Mouse (Mus musculus) thymus, adult 2 months (tissue): ENCODE data around the gene Peli2. TPM values are rescaled to one million over a fixed set of nuclear protein-coding genes. Genes with fewer than 3 reads are reported as not detected.

Experiments
- DNase-seq: peaks from one replicate; pipeline ENCODE4 v3.0.0; 2021
- H3K27ac ChIP-seq: fragments of 200-500 bp; 2 replicates; pipeline ENCODE4 v1.5.1; 2012; ENCODE audit warnings: low read length, control low read depth; ENCODE audit not compliant: control insufficient read depth, insufficient read depth
- H3K27me3 ChIP-seq: fragments of 200-500 bp; 2 replicates; pipeline ENCODE4 v1.6.1; 2012; ENCODE audit warnings: mild to moderate bottlenecking, low read length, moderate library complexity, mixed read lengths; ENCODE audit not compliant: control insufficient read depth, insufficient read depth
- H3K36me3 ChIP-seq: fragments of 200-500 bp; 2 replicates; pipeline ENCODE4 v1.6.1; 2012; ENCODE audit warnings: mild to moderate bottlenecking, low read length, moderate library complexity; ENCODE audit not compliant: control insufficient read depth, insufficient read depth
- H3K4me1 ChIP-seq: fragments of 200-500 bp; replicated peaks from 2 replicates; pipeline ENCODE4 v1.6.1; 2012; ENCODE audit warnings: low read length; ENCODE audit not compliant: control insufficient read depth, insufficient read depth
- H3K4me3 ChIP-seq: fragments of 200-500 bp; 2 replicates; pipeline ENCODE4 v1.5.1; 2012; ENCODE audit warnings: mild to moderate bottlenecking, low read length, control low read depth, moderate library complexity; ENCODE audit not compliant: control insufficient read depth, insufficient read depth
- CTCF ChIP-seq: fragments of 200-500 bp; IDR thresholded peaks from 2 replicates; pipeline ENCODE4 v1.5.1; 2012; ENCODE audit warnings: mild to moderate bottlenecking, control low read depth, low read length, moderate library complexity, borderline replicate concordance; ENCODE audit not compliant: control insufficient read depth, poor library complexity, insufficient read depth; ENCODE audit errors: extremely low read depth
- POLR2A ChIP-seq: fragments of 200-500 bp; IDR thresholded peaks from 2 replicates; pipeline ENCODE4 v1.6.1; 2012; ENCODE audit warnings: mild to moderate bottlenecking, low read length, control low read depth, moderate library complexity; ENCODE audit not compliant: control insufficient read depth, poor library complexity, insufficient read depth; ENCODE audit errors: extremely low read depth
- WGBS: fragments of 180-500 bp; shearing (Covaris S2); methylation state at CpG from one replicate; pipeline ENCODE4 v1.1.7; 2018; 5-methylcytosine and 5-hydroxymethylcytosine counted together
- polyA plus RNA-seq: library from polyadenylated mRNA; depleted of rRNA; stranded (reverse); fragments of >200 nt; gene quantifications from 2 replicates; pipeline ENCODE4 v1.2.3, GENCODE M21; 2012

The Peli2 gene
- polyA plus RNA-seq, 1 experiment: 2.8 TPM

DNA sequence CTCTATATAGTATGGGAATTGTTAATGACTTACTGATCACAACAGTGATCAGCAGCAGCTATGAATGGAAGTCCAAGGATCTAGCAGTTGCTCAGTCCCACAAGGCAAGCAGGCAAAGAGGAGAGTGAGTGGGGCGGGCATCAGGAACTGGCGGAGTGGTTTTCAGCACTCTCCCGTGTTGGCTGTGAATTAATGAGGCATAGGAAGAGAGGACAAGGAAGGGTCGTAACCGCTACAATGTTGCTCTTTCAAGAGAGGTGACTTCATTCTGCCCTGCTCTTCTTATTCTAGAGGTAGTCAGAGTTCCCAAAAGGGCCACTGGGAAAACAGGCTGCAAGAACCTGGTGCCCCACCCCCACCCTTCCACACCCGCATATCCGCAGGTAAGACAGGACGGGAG, 90.9 kb downstream of the Peli2 start:
- Histone ChIP-seq H3K36me3 (no peaks in the 10 kb centered on the region), H3K4me3 (no peak overlapping the region), H3K4me1 (no peaks in the 10 kb centered on the region), H3K27me3 (no peaks in the 10 kb centered on the region), H3K27ac (no peak overlapping the region)
- DNase-seq: no peak
- no peak for TF ChIP-seq POLR2A
- TF ChIP-seq CTCF: no peak
- WGBS: 98% methylated on average over 8 of the region's 8 CpGs

DNA sequence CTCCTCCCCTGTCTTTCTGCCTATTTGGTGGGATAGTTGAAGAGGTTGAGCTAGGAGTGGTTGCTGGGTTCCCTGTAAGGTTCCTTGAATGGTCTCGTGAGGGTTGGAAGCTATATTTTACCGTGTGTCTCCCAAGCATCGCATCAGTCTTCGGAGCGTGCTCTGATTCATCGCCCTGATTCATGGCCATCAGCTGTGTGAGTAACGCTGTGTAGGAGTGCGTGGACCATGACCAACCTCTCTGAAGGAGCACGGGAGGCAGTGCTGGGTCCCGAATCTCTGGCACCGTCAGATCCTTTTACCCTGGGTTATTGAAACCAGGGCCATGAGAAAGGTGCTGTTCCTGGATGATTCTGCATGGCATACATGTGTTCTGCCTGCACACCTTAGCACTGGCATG, 92.2 kb downstream of the Peli2 start:
- WGBS: 97% methylated on average over 11 of the region's 11 CpGs
- TF ChIP-seq CTCF: no peak
- TF ChIP-seq POLR2A: no peak
- Histone ChIP-seq H3K4me1 (no peaks in the 10 kb centered on the region), H3K36me3 (no peaks in the 10 kb centered on the region), H3K27me3 (no peaks in the 10 kb centered on the region), H3K4me3 (no peak overlapping the region), H3K27ac (no peak overlapping the region)
- DNase-seq: no peak

DNA sequence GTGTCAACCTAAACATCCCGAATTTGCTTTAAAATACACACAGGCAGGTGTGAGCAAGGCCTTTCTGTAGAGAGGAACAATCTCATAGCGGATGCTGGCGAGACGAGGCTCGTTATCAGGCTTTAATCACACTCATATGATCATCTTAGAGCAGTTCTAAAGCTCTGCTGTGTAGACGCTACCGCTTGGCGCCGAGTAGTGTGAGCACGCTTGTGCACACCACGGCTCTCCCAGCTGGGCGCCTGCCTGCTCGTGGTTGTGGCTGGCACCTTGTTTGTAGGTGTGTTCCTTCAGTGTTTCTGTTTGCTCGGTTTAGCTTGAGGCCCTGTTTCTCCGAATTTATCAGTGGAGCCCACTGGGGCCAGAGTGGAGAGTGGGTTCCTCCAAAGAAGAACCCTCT, 93.0 kb downstream of the Peli2 start:
- Histone ChIP-seq H3K4me1 (no peaks in the 10 kb centered on the region), H3K4me3 (no peak overlapping the region), H3K27me3 (no peaks in the 10 kb centered on the region), H3K27ac (no peak overlapping the region), H3K36me3 (no peaks in the 10 kb centered on the region)
- no peak for DNase-seq
- WGBS: 88% methylated on average over 15 of the region's 15 CpGs
- TF ChIP-seq CTCF (no peak), POLR2A (no peak)

DNA sequence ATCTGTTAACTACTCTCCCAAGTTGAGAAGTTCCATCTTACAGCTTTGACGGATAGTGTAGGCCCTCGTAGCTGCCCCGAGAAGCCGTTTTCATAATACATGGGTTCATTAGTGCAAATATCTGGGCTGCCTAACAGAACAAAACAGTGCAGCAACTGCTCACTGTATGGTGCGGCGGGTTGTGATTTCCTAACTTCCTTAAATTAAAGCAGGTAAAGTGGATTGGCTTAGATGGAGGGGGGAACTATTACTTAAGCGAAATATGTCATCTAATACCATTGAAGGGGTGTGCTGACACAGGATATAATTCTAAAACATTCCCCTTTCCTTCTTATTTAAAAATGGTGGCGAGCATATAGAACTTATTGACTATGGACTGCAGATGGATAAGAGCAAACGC, 101.4 kb downstream of the Peli2 start:
- DNase-seq: no peak
- H3K27ac ChIP-seq: no peak overlapping the region
- H3K4me1 ChIP-seq: peaks cover 14% of the 10 kb centered on the region
- 98% methylated on average over 9 of the region's 9 CpGs for WGBS
- TF ChIP-seq CTCF: no peak
- no peaks in the 10 kb centered on the region for H3K36me3 ChIP-seq
- H3K4me3 ChIP-seq: no peak overlapping the region
- H3K27me3 ChIP-seq: no peaks in the 10 kb centered on the region

DNA sequence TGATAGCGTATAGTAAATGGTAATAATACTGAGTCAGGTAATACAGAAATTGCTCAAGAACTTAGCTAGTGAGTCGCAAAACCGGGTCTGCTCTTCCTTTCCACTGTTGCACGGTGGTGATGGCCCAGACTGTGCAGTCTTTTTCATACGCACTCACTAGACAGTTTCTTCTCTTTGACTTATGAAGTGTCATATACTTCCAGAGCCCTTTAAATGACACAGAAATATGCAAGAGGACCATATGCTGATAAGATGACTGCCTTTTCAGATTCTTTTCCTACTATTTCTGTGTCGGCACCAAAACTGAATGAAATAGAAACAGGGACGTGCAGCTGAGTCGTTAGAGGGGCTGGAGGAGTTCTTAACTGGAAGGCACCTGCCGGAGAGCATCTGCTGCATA, 102.1 kb downstream of the Peli2 start:
- Histone ChIP-seq H3K27me3 (no peaks in the 10 kb centered on the region), H3K4me3 (no peak overlapping the region), H3K36me3 (no peaks in the 10 kb centered on the region), H3K27ac (no peak overlapping the region), H3K4me1 (peaks cover 18% of the 10 kb centered on the region)
- no peak for TF ChIP-seq CTCF
- TF ChIP-seq POLR2A: no peak
- no peak for DNase-seq
- 88% methylated on average over 9 of the region's 9 CpGs for WGBS

DNA sequence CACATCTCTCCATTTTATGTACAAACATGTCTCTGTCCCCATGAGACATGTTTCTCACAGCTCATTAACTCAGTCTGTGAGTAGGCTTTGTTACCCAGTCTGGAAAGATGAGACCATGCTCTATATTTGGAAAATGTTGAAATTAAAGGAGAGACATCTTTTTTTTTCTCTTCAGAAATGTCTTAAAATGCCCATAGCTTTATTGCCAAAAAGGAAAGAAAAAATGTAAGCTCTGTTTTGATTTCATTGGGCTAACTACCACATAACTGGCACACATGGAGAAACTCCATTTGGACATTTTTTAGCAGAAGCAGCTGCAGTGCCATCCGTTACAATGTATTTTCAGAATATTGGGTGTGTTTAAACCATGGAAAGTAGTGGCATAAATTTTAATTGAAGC, 103.6 kb downstream of the Peli2 start:
- H3K4me1 ChIP-seq: peaks cover 18% of the 10 kb centered on the region
- DNase-seq: no peak
- 93% methylated on average over 1 of the region's 1 CpGs for WGBS
- H3K27ac ChIP-seq: no peak overlapping the region
- H3K4me3 ChIP-seq: no peak overlapping the region
- no peak for TF ChIP-seq POLR2A
- no peak for TF ChIP-seq CTCF
- no peaks in the 10 kb centered on the region for H3K27me3 ChIP-seq
- H3K36me3 ChIP-seq: no peaks in the 10 kb centered on the region

DNA sequence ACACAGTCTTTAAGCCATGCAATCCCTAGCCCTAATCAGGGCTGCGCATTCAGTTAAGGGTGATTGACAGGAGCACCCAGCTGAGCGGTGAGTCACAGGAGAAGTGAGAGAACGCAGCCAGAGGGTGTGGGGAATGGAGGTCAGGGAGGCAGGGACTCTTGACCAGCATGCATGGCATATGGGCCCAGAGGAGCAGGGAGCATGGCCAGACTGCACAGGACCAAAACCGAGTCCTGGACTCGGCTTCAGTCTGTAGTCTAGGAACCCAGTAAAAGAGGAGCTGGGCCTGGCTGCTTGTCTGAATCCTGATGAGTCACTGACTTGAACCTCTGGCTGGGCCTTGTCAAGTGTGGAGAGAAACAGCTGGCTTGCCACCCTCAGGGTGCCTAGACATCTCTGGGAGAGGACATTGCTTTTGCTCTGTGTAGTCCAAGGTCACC, 104.3 kb downstream of the Peli2 start:
- no peak overlapping the region for H3K4me3 ChIP-seq
- 96% methylated on average over 5 of the region's 5 CpGs for WGBS
- peaks cover 18% of the 10 kb centered on the region for H3K4me1 ChIP-seq
- TF ChIP-seq CTCF (no peak), POLR2A (no peak)
- no peaks in the 10 kb centered on the region for H3K36me3 ChIP-seq
- no peak for DNase-seq
- no peak overlapping the region for H3K27ac ChIP-seq
- no peaks in the 10 kb centered on the region for H3K27me3 ChIP-seq
